Mouse (Mus musculus): ENCODE measurements at regions not wholly inside any gene's neighbourhood (a gene's known extent, or its start where the extent isn't known, plus 50 kb on each side); places are given as distances from the start of the nearest gene placed in this dataset.

DNA sequence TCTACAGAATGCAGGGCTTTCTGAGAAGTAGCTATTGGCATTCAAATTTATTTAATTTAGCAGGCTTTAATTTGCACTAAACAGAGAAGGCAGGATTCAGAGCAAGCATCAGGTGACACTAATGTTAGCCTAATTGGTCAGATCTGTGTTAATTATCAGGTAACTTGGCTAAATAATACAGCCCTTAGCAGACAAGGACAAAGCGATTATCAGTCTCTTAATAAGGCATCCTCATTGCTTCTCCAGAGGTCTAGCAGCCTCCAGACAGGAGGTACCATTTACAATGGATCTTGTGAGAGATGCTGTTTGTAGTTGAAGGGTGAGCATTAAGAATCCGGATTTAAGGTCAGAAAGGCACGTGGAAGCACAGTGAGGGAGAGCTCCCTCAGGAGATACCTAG, 253.7 kb upstream of the Fam92a start:
- no peak for TF ChIP-seq ZNF384 (IDR thresholded peaks at IDR 0.05; ENCODE audit: low read depth, low read length)
- peak; percentile 26 for DNase-seq (ENCODE audit: low read depth, low spot score)
- H3K36me3 ChIP-seq (ENCODE audit: control insufficient read depth, insufficient read depth, low read length, poor library complexity, severe bottlenecking), result no peaks in the 10 kb centered on the region
- no peak overlapping the region for H3K4me3 ChIP-seq (ENCODE audit: insufficient read depth in 1 of 2, low read depth in 1 of 2, low read length in 2 of 2, poor library complexity in 1 of 2, severe bottlenecking in 1 of 2)
- no peaks in the 10 kb centered on the region for H3K4me1 ChIP-seq (ENCODE audit: control insufficient read depth in 2 of 2, insufficient read depth in 2 of 2, low read length in 2 of 2, poor library complexity in 1 of 2)
- H3K9ac ChIP-seq (ENCODE audit: insufficient read depth, low read depth, low read length, poor library complexity, severe bottlenecking), result no peak overlapping the region
- no peaks in the 10 kb centered on the region for H3K9me3 ChIP-seq (ENCODE audit: control insufficient read depth, insufficient read depth, low read depth, low read length)
- H3K27ac ChIP-seq (ENCODE audit: insufficient read depth, low read depth, low read length, poor library complexity, severe bottlenecking), result no peak overlapping the region
- in situ Hi-C loops (cut with MboI; ENCODE audit: low sequenced_read_pairs in 2 of 2, unreplicated experiment in 2 of 2), result no loop called here

- no peak for DNase-seq (ENCODE audit: low read depth, low spot score)
- no peak overlapping the region for H3K27ac ChIP-seq (ENCODE audit: insufficient read depth, low read depth, low read length, poor library complexity, severe bottlenecking)
- TF ChIP-seq ZC3H11A (IDR thresholded peaks at IDR 0.05; ENCODE audit: borderline replicate concordance, low read depth, low read length), result no peak
- TF ChIP-seq ZNF384 (IDR thresholded peaks at IDR 0.05; ENCODE audit: low read depth, low read length), result no peak
- no peak for TF ChIP-seq HCFC1 (IDR thresholded peaks at IDR 0.05; ENCODE audit: borderline replicate concordance, insufficient read depth, low read length)
These were observed 250.0 kb upstream of the Fam92a start for GRCm38 (mm10) chr4:12421628-12422319.

DNA sequence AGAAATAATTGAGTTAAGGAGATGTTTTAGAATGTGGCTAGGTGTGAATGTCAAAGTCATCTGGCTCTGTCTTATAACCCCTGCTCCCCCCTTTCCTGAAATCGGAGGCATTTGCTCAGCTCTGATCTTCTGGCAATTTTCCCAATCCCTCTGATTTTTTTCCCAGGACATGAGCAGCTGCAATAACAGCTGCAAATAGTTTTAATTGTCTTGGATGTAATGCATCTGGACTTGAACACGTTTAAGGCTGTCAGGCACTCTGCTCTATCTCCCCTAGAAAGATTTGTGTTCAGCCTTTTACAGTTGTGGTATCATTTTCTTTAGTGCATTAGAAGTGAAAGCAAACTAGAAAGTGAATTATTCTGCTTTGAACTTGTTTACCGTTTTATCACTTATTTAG, 246.3 kb upstream of the Fam92a start:
- DNase-seq (ENCODE audit: low read depth, low spot score), result no peak

More at GRCm38 (mm10) chr4:12421628-12422319, 250.0 kb upstream of the Fam92a start:
- Histone ChIP-seq H3K4me1 (ENCODE audit: control insufficient read depth in 2 of 2, insufficient read depth in 2 of 2, low read length in 2 of 2, poor library complexity in 1 of 2) (no peaks in the 10 kb centered on the region), H3K36me3 (ENCODE audit: control insufficient read depth, insufficient read depth, low read length, poor library complexity, severe bottlenecking) (no peaks in the 10 kb centered on the region), H3K9me3 (ENCODE audit: control insufficient read depth, insufficient read depth, low read depth, low read length) (no peaks in the 10 kb centered on the region), H3K9ac (ENCODE audit: insufficient read depth, low read depth, low read length, poor library complexity, severe bottlenecking) (no peak overlapping the region), H3K4me3 (ENCODE audit: insufficient read depth in 1 of 2, low read depth in 1 of 2, low read length in 2 of 2, poor library complexity in 1 of 2, severe bottlenecking in 1 of 2) (no peak overlapping the region)
- in situ Hi-C loops (cut with MboI; ENCODE audit: low sequenced_read_pairs in 2 of 2, unreplicated experiment in 2 of 2), result no loop called here

DNA sequence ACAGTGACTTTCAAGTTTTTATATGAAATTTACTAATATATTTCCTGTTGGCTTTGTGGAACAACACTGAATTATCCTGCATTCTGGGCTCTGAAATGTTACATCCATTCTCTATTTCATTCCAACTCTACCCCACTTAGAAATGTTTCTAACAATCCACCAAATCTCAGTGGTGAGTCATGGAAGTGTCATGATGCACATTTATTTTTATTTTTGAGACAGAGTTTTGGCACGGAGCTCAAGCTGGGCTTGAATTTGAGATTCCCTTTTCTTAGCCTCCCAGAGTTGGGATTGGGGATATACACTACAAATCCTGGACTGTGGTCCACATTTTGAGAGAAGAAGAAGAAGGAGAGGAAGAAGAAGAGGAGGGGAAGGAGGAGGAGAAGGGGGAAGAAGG, 223.5 kb upstream of the Fam92a start:
- in situ Hi-C loops (cut with MboI; ENCODE audit: low sequenced_read_pairs in 2 of 2, unreplicated experiment in 2 of 2), result no loop called here
- DNase-seq (ENCODE audit: low read depth, low spot score), result no peak
- no peak overlapping the region for H3K4me3 ChIP-seq (ENCODE audit: insufficient read depth in 1 of 2, low read depth in 1 of 2, low read length in 2 of 2, poor library complexity in 1 of 2, severe bottlenecking in 1 of 2)
- H3K9ac ChIP-seq (ENCODE audit: insufficient read depth, low read depth, low read length, poor library complexity, severe bottlenecking), result no peak overlapping the region
- no peaks in the 10 kb centered on the region for H3K36me3 ChIP-seq (ENCODE audit: control insufficient read depth, insufficient read depth, low read length, poor library complexity, severe bottlenecking)
- no peak for TF ChIP-seq HCFC1 (IDR thresholded peaks at IDR 0.05; ENCODE audit: borderline replicate concordance, insufficient read depth, low read length)
- no peak for TF ChIP-seq CHD2 (IDR thresholded peaks at IDR 0.05; ENCODE audit: low read depth, low read length)
- no peak for TF ChIP-seq ZC3H11A (IDR thresholded peaks at IDR 0.05; ENCODE audit: borderline replicate concordance, low read depth, low read length)
- no peak for TF ChIP-seq ZNF384 (IDR thresholded peaks at IDR 0.05; ENCODE audit: low read depth, low read length)
- no peak for TF ChIP-seq MAFK (IDR thresholded peaks at IDR 0.05; ENCODE audit: insufficient read depth, low read depth, low read length)
- H3K27ac ChIP-seq (ENCODE audit: insufficient read depth, low read depth, low read length, poor library complexity, severe bottlenecking), result no peak overlapping the region
- H3K4me1 ChIP-seq (ENCODE audit: control insufficient read depth in 2 of 2, insufficient read depth in 2 of 2, low read length in 2 of 2, poor library complexity in 1 of 2), result no peaks in the 10 kb centered on the region
- no peaks in the 10 kb centered on the region for H3K9me3 ChIP-seq (ENCODE audit: control insufficient read depth, insufficient read depth, low read depth, low read length)

More for the DNA sequence above, 246.3 kb upstream of the Fam92a start:
- Histone ChIP-seq H3K36me3 (ENCODE audit: control insufficient read depth, insufficient read depth, low read length, poor library complexity, severe bottlenecking) (no peaks in the 10 kb centered on the region), H3K27ac (ENCODE audit: insufficient read depth, low read depth, low read length, poor library complexity, severe bottlenecking) (no peak overlapping the region), H3K4me1 (ENCODE audit: control insufficient read depth in 2 of 2, insufficient read depth in 2 of 2, low read length in 2 of 2, poor library complexity in 1 of 2) (no peaks in the 10 kb centered on the region), H3K9me3 (ENCODE audit: control insufficient read depth, insufficient read depth, low read depth, low read length) (no peaks in the 10 kb centered on the region), H3K9ac (ENCODE audit: insufficient read depth, low read depth, low read length, poor library complexity, severe bottlenecking) (no peak overlapping the region), H3K4me3 (ENCODE audit: insufficient read depth in 1 of 2, low read depth in 1 of 2, low read length in 2 of 2, poor library complexity in 1 of 2, severe bottlenecking in 1 of 2) (no peak overlapping the region)
- TF ChIP-seq CHD2 (IDR thresholded peaks at IDR 0.05; ENCODE audit: low read depth, low read length) (no peak), MAFK (IDR thresholded peaks at IDR 0.05; ENCODE audit: insufficient read depth, low read depth, low read length) (no peak), HCFC1 (IDR thresholded peaks at IDR 0.05; ENCODE audit: borderline replicate concordance, insufficient read depth, low read length) (no peak), ZNF384 (IDR thresholded peaks at IDR 0.05; ENCODE audit: low read depth, low read length) (no peak), ZC3H11A (IDR thresholded peaks at IDR 0.05; ENCODE audit: borderline replicate concordance, low read depth, low read length) (no peak)
- in situ Hi-C loops (cut with MboI; ENCODE audit: low sequenced_read_pairs in 2 of 2, unreplicated experiment in 2 of 2), result no loop called here

Measured in ES-E14 (cell line).